Mouse (Mus musculus) cerebellum, adult 2 months (tissue): ENCODE results near the gene Ap4e1. TPM values are rescaled to one million over a fixed set of nuclear protein-coding genes. Genes with fewer than 3 reads are reported as not detected.
"Not testable (repeated sequence)": the region's sequence is repeated elsewhere in the genome, so short reads cannot be mapped to it uniquely, and the experiment has no call there.

Experiments used
- DNase-seq, 2 experiments: peaks; one replicate each; pipeline ENCODE4 v3.0.0; 2021
- H3K27ac ChIP-seq: fragments of 200-500 bp; 2 replicates; pipeline ENCODE4 v1.5.1; 2012; ENCODE audit warnings: low read length, control low read depth, inconsistent platforms; ENCODE audit not compliant: insufficient read depth
- H3K27me3 ChIP-seq: fragments of 200-500 bp; 2 replicates; pipeline ENCODE4 v1.6.1; 2012; ENCODE audit warnings: inconsistent platforms, mild to moderate bottlenecking, low read length, moderate library complexity; ENCODE audit not compliant: control insufficient read depth, insufficient read depth
- H3K4me1 ChIP-seq: fragments of 200-500 bp; 2 replicates; pipeline ENCODE4 v1.6.1; 2011; ENCODE audit warnings: low read length; ENCODE audit not compliant: control insufficient read depth, insufficient read depth
- H3K4me3 ChIP-seq: fragments of 200-500 bp; replicated peaks from 2 replicates; pipeline ENCODE3; 2011; ENCODE audit warnings: mild to moderate bottlenecking, low read depth, low read length, control low read depth; ENCODE audit not compliant: insufficient read depth
- CTCF ChIP-seq: fragments of 200-500 bp; IDR thresholded peaks from 2 replicates; pipeline ENCODE4 v1.5.1; 2011; ENCODE audit warnings: low read depth, mild to moderate bottlenecking, control low read depth, low read length, moderate library complexity, borderline replicate concordance; ENCODE audit not compliant: insufficient read depth
- POLR2A ChIP-seq: fragments of 200-500 bp; IDR thresholded peaks from 2 replicates; pipeline ENCODE4 v1.6.1; 2011; ENCODE audit warnings: low read length, control low read depth, borderline replicate concordance; ENCODE audit not compliant: insufficient read depth
- WGBS: fragments of 180-500 bp; shearing (Covaris S2); methylation state at CpG from one replicate; pipeline ENCODE4 v1.1.7; 2018; 5-methylcytosine and 5-hydroxymethylcytosine counted together
- polyA plus RNA-seq: library from polyadenylated mRNA; depleted of rRNA; stranded (reverse); fragments of >200 nt; gene quantifications from 2 replicates; pipeline ENCODE4 v1.2.3, GENCODE M21; 2012; rRNA removed

The Ap4e1 gene
- polyA plus RNA-seq, 1 experiment, result 11.1 TPM

DNA sequence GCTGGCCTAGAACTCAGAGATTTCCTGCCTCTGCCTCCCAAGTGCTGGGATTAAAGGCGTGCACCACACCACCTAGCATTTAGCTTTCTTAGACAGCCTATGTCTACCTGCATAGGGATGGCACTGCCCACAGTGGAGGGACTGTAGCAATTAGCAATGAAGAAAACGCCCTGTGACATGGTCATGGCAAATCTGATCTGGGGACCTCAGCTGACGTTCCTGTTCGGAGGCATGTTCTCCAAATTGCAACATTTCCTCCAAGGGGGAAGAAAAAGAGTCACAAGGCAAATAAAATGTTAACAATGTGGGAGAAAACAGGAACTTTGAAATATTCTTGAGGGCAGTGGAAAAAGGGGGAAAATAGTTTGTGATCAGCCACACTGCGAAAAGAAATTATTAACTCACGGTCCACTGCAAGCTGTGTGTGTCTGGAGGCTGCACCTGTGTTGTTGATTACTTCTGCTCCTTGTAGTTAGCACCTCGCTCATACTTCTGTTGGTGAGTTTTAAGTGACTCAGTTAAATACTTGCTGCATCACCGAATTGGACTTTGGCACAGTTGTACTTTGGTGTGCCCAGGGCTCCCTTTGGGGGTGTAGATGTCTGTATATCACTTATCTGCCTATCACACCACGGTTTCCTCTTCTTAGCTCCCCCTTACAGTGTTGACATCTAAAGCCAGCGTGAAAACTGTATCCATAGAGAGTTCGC is 71.5 kb downstream of the Ap4e1 start:
- no peak overlapping the region for H3K27ac ChIP-seq
- 86% methylated on average over 11 of the region's 11 CpGs for WGBS
- no peaks in the 10 kb centered on the region for H3K4me1 ChIP-seq
- TF ChIP-seq POLR2A (no peak), CTCF (no peak)
- H3K4me3 ChIP-seq, result no peak overlapping the region
- no peaks in the 10 kb centered on the region for H3K27me3 ChIP-seq
- no peak for DNase-seq

DNA sequence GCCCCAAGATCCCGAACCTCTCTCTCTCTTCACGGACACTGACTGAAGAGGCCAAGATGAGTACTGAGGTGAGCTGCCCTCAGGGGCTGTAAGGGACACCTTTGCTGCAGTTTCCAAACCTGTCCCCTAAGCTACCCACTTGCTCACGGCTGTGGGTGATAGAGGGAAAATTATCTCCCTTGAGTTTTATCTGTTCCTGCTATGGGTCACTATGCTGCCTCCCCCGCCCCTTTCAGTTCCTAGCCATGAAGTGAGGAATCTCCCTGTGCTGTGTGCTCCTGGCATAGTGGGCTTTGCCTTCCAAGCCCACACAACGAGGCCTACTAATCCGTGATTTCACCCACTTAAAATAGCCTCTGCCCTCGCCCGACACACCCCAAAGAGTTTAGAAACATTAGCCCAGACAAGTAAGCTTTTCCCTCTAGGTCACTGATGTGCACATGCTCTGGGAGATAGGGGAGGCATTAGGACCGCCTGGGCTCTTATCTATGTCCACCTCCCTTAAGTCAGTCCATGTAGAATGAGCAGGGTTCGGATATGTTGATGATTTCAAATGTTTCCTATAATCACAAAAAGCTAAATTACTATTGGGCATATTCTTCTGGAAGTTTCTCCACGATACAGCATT is 72.2 kb downstream of the Ap4e1 start:
- Histone ChIP-seq H3K27ac (no peak overlapping the region), H3K4me1 (no peaks in the 10 kb centered on the region), H3K4me3 (no peak overlapping the region), H3K27me3 (no peaks in the 10 kb centered on the region)
- DNase-seq, result no peak
- no peak for TF ChIP-seq POLR2A
- TF ChIP-seq CTCF, result no peak
- 91% methylated on average over 11 of the region's 11 CpGs for WGBS

DNA sequence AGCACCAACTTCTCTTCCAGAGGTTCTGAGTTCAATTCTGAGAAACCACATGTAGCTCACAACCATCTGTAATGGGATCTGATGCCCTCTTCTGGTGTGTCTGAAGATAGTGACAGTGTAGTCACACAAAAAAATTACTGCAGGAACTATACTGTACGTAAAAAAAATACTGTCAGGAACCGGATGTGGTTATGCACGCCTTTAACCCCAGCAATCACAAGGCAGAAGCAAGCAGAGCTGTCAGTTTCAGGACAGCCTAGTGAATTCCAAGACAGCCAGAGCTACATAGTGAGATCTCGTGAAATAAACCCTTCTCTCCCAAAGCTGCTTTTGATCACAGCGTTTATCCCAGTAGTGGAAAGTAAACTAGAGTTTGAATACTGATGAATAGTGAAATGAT is 77.7 kb downstream of the Ap4e1 start:
- WGBS, result 92% methylated on average over 5 of the region's 5 CpGs
- H3K4me3 ChIP-seq, result no peak overlapping the region
- H3K27ac ChIP-seq, result no peak overlapping the region
- DNase-seq, result no peak
- TF ChIP-seq POLR2A (no peak), CTCF (no peak)
- no peaks in the 10 kb centered on the region for H3K27me3 ChIP-seq
- no peaks in the 10 kb centered on the region for H3K4me1 ChIP-seq

DNA sequence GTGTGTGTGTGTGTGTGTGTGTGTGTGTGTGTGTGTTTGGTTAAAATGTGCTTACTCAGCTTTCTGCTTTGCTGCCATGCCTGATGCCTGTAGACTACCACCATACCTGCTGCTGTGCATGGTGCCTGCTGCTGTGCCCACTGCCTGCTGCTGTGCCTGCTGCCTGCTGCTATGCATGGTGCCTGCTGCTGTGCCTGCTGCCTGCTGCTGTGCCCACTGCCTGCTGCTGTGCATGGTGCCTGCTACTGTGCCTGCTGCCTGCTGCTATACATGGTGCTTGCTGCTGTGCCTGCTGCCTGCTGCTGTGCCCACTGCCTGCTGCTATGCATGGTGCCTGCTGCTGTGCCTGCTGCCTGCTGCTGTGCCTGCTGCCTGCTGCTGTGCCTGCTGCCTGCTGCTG is 81.6 kb downstream of the Ap4e1 start:
- H3K4me3 ChIP-seq, DNase-seq, H3K27ac ChIP-seq, H3K4me1 ChIP-seq, H3K27me3 ChIP-seq: not testable (repeated sequence)

DNA sequence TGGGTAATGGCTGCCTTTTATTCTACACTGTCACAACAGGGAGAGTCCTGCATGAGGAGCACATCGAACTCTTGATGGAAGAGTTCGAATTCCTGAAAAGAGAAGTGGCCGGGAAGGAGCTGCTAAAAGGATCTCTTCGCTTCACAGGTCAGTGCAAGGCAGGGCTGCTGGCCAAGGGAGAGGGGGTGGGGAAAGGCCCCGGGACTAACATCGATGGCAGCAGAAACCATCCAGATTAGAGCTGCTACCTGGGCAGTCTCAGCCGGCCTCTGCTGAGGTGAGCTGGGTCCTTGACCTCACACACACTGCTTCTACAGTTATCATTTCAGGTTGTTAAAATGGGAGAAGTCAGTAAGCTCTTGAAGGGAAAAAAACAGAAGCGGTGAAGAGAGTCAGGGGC is 83.5 kb downstream of the Ap4e1 start:
- no peak overlapping the region for H3K4me3 ChIP-seq
- no peak overlapping the region for H3K27ac ChIP-seq
- WGBS, result 66% methylated on average over 8 of the region's 8 CpGs
- no peaks in the 10 kb centered on the region for H3K4me1 ChIP-seq
- no peaks in the 10 kb centered on the region for H3K27me3 ChIP-seq
- DNase-seq, result no peak
- no peak for TF ChIP-seq CTCF
- TF ChIP-seq POLR2A, result no peak

DNA sequence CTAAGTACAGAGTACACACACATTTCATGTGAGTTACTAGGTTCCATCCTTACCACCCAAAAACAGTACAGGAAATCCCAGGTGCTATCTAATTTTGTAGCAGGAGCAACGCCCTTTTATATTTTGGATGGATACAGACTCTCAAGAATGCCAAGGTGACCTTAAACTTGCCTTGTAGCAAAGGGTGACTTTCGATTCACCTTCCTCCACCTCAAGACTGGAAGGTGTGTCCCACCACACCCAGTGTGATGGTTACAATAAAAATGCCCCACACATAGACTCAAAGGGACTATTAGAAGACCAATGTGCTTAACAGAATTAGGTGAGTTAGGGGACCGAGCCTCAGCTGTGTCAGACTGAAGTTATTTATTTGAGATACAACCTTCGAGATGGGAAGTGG is 100.5 kb downstream of the Ap4e1 start:
- WGBS, result 91% methylated on average over 4 of the region's 4 CpGs
- no peaks in the 10 kb centered on the region for H3K4me1 ChIP-seq
- no peaks in the 10 kb centered on the region for H3K27me3 ChIP-seq
- H3K4me3 ChIP-seq, result no peak overlapping the region
- TF ChIP-seq CTCF, result no peak
- TF ChIP-seq POLR2A, result no peak
- DNase-seq, result no peak
- H3K27ac ChIP-seq, result no peak overlapping the region

Other genes with a start within 250 kb of the Ap4e1 start
- 1.9 and 2.5 TPM in 2 replicates for gene Usp50, start 225.2 kb upstream of the Ap4e1 start, polyA plus RNA-seq
- 27.6 and 28.9 TPM in 2 replicates for gene Trpm7, start 132.5 kb upstream of the Ap4e1 start, polyA plus RNA-seq
- gene Sppl2a, start 75.5 kb upstream of the Ap4e1 start, polyA plus RNA-seq, result 20.0 and 20.1 TPM in 2 replicates
- 38.9 and 40.5 TPM in 2 replicates for gene Blvra, start 61.9 kb downstream of the Ap4e1 start, polyA plus RNA-seq
- 1.1 and 2.0 TPM in 2 replicates for gene Ncaph, start 125.2 kb downstream of the Ap4e1 start, polyA plus RNA-seq
- gene Itpripl1, start 134.7 kb downstream of the Ap4e1 start, polyA plus RNA-seq, result 1.2 and 2.0 TPM in 2 replicates
- gene 1810024B03Rik, start 199.6 kb downstream of the Ap4e1 start, polyA plus RNA-seq, result 1.00 and 1.1 TPM in 2 replicates
- gene Snrnp200, start 199.7 kb downstream of the Ap4e1 start, polyA plus RNA-seq, result 74.8 and 84.8 TPM in 2 replicates
- gene Ciao1, start 239.1 kb downstream of the Ap4e1 start, polyA plus RNA-seq, result 105 and 110 TPM in 2 replicates
- 77.9 and 80.3 TPM in 2 replicates for gene Tmem127, start 239.2 kb downstream of the Ap4e1 start, polyA plus RNA-seq